Mouse (Mus musculus) limb, embryonic 14.5 days (tissue): ENCODE results near the gene Tti1. TPM values are rescaled to one million over a fixed set of nuclear protein-coding genes. Genes with fewer than 3 reads are reported as not detected.

Experiments used
- ATAC-seq: fragments of 200-750 bp; cut with Nextera tagmentation; 2 replicates; pipeline ENCODE4 v1.8.0; 2017; ENCODE audit warnings: low read depth, moderate number of reproducible peaks, moderate TSS enrichment; ENCODE audit not compliant: low FRiP score
- DNase-seq: peaks from one replicate; pipeline ENCODE4 v3.0.0-alpha.2; 2015; ENCODE audit warnings: low spot score
- H3K27ac ChIP-seq: fragments of 300-500 bp; sonication (generic); replicated peaks from 2 replicates; pipeline ENCODE4 v1.5.1; 2014; ENCODE audit warnings: low read depth, mild to moderate bottlenecking, low read length, moderate library complexity, mixed read lengths
- H3K27me3 ChIP-seq: fragments of 300-500 bp; sonication (generic); 2 replicates; pipeline ENCODE4 v1.6.1; 2014; ENCODE audit warnings: low read length, mixed read lengths; ENCODE audit not compliant: control insufficient read depth, insufficient read depth
- H3K36me3 ChIP-seq: fragments of 300-500 bp; sonication (generic); 2 replicates; pipeline ENCODE4 v1.6.1; 2014; ENCODE audit warnings: mild to moderate bottlenecking, low read length, moderate library complexity, mixed read lengths; ENCODE audit not compliant: control insufficient read depth, insufficient read depth
- H3K4me1 ChIP-seq: fragments of 300-500 bp; sonication (generic); 2 replicates; pipeline ENCODE4 v1.6.1; 2014; ENCODE audit warnings: antibody characterized with exemption, low read length, mixed read lengths; ENCODE audit not compliant: control insufficient read depth, insufficient read depth
- H3K4me2 ChIP-seq: fragments of 300-500 bp; sonication (generic); replicated peaks from 2 replicates; pipeline ENCODE4 v1.6.1; 2014; ENCODE audit warnings: low read depth, mild to moderate bottlenecking, low read length, moderate library complexity; ENCODE audit not compliant: severe bottlenecking
- H3K4me3 ChIP-seq: fragments of 300-500 bp; sonication (generic); replicated peaks from 2 replicates; pipeline ENCODE4 v1.5.1; 2014; ENCODE audit warnings: low read length
- H3K9ac ChIP-seq: fragments of 300-500 bp; sonication (generic); 2 replicates; pipeline ENCODE4 v1.6.1; 2014; ENCODE audit warnings: mild to moderate bottlenecking, low read depth, low read length, moderate library complexity; ENCODE audit not compliant: severe bottlenecking
- H3K9me3 ChIP-seq: fragments of 300-500 bp; sonication (generic); 2 replicates; pipeline ENCODE4 v1.6.1; 2016; ENCODE audit warnings: low read length; ENCODE audit not compliant: control insufficient read depth
- POLR2A ChIP-seq: fragments of 200-500 bp; IDR thresholded peaks from 2 replicates; pipeline ENCODE4 v1.8.0; 2012; ENCODE audit warnings: inconsistent platforms, mild to moderate bottlenecking, moderate library complexity, borderline replicate concordance; ENCODE audit not compliant: insufficient read depth, insufficient read length; ENCODE audit errors: extremely low read depth
- WGBS: fragments of 180-500 bp; shearing (Covaris S2); extraction: QIAGEN DNeasy Blood & Tissue Kit; methylation state at CpG from one replicate; pipeline ENCODE4 v1.1.7; 2014; 5-methylcytosine and 5-hydroxymethylcytosine counted together
- polyA plus RNA-seq, 2 experiments: library from polyadenylated mRNA; depleted of rRNA in 1 of 2; stranded (reverse) in 1 of 2; unstranded in 1 of 2; fragments of >200 nt; fragmentation: Nextera tagmentation in 1 of 2; extraction: Ambion mirVana in 1 of 2; gene quantifications; 2 replicates each; pipeline versions ENCODE4 v1.2.1 to v1.2.3; 2012 to 2014

The Tti1 gene
- polyA plus RNA-seq, 2 experiments, result 19.1 to 23.7 TPM

DNA sequence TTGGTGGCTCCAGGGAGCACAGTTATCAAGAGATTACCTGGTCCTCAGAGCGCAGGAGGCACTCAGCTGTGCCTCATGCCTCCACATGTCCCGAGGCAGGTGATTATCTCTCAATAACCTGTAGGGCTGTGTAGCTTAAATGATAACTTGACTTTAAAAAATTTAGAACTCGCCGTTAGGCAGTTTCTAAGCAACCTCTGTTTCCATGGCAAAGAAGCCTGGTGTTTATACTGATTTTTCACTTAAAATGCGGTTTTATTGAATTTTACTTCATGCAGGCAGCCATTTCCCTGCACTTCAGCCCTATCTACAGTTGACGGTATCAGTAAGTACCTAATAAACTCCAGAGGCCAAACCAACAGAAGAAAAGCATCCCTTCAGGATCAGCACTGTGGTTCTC is 42.0 kb downstream of the Tti1 start:
- H3K27me3 ChIP-seq, result no peaks in the 10 kb centered on the region
- no peak overlapping the region for H3K4me2 ChIP-seq
- DNase-seq, result no peak
- no peaks in the 10 kb centered on the region for H3K9me3 ChIP-seq
- peaks cover 18% of the 10 kb centered on the region for H3K36me3 ChIP-seq
- no peak for TF ChIP-seq POLR2A
- H3K4me1 ChIP-seq, result no peaks in the 10 kb centered on the region
- WGBS, result 83% methylated on average over 6 of the region's 6 CpGs
- H3K27ac ChIP-seq, result no peak overlapping the region
- H3K9ac ChIP-seq, result no peak overlapping the region
- no peak overlapping the region for H3K4me3 ChIP-seq
- no peak for ATAC-seq

DNA sequence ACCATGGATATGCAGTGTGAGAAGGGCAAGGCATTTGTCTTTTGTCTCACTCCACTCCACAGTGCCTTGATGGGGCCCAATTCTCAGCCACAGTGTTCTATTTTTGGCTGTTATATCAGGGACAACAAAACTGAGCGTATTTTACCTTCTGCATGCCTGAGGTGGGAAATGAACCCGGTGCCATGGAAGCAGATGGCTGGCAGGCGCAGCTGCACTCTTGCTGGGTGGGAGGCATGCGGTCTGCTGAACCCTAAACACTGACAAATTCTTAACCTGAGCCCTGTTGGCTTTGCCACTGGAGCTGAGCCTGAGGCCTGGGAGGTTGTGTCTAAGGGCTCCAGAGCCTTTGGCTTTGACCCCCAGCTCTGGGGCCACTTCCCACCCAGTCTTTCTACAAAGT is 42.6 kb downstream of the Tti1 start:
- Histone ChIP-seq H3K4me2 (no peak overlapping the region), H3K4me3 (no peak overlapping the region), H3K27ac (no peak overlapping the region), H3K9me3 (no peaks in the 10 kb centered on the region), H3K27me3 (no peaks in the 10 kb centered on the region), H3K9ac (no peak overlapping the region), H3K4me1 (no peaks in the 10 kb centered on the region), H3K36me3 (peaks cover 13% of the 10 kb centered on the region)
- 87% methylated on average over 4 of the region's 4 CpGs for WGBS
- DNase-seq (no peak), ATAC-seq (no peak)
- TF ChIP-seq POLR2A, result no peak

DNA sequence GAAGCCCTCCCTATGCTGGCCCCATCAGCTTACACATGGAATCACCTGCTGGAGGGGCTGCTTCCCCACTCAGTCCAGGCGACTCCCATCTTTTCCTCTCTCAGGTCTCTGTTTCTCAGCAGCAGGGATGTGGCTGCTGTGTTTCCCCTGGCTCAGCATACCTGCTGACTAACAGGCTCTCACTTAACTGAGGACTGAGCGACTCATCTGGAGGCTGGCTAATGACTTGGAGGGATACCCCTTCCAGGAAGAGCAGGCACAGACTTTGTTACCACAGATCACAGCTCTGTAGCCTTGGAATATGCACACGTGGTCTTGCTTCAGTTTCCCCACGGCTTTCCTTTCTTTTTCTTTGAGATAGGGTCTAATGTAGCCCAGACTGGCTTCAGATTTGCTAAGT is 45.0 kb downstream of the Tti1 start:
- Histone ChIP-seq H3K4me1 (no peaks in the 10 kb centered on the region), H3K4me2 (no peak overlapping the region), H3K4me3 (no peak overlapping the region), H3K9ac (no peak overlapping the region), H3K27ac (no peak overlapping the region), H3K27me3 (no peaks in the 10 kb centered on the region), H3K36me3 (peaks cover 10% of the 10 kb centered on the region), H3K9me3 (no peaks in the 10 kb centered on the region)
- ATAC-seq, result no peak
- WGBS, result 78% methylated on average over 4 of the region's 4 CpGs
- DNase-seq, result no peak
- TF ChIP-seq POLR2A, result no peak

DNA sequence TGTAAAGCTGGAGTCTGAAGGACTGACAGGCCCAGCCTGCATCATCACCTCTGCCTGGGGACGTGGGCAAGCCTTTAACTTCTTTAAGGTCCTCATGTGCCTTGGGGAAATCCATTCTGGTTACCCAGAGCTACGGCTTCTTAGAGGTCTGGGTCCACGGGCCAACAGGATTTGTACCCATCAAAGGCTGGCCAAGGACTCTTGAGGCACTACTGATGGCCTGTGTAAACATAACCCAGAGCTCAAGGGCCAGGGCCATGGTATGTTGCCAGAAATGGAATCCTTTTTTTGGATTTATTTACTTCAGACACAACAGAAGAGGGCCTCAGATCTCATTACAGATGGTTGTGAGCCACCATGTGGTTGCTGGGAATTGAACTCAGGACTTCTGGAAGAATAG is 45.5 kb downstream of the Tti1 start:
- no peak overlapping the region for H3K4me3 ChIP-seq
- no peaks in the 10 kb centered on the region for H3K9me3 ChIP-seq
- no peak overlapping the region for H3K27ac ChIP-seq
- 81% methylated on average over 3 of the region's 3 CpGs for WGBS
- no peak overlapping the region for H3K4me2 ChIP-seq
- TF ChIP-seq POLR2A, result no peak
- ATAC-seq, result no peak
- no peaks in the 10 kb centered on the region for H3K27me3 ChIP-seq
- peaks cover 10% of the 10 kb centered on the region for H3K36me3 ChIP-seq
- no peak overlapping the region for H3K9ac ChIP-seq
- no peaks in the 10 kb centered on the region for H3K4me1 ChIP-seq
- no peak for DNase-seq

DNA sequence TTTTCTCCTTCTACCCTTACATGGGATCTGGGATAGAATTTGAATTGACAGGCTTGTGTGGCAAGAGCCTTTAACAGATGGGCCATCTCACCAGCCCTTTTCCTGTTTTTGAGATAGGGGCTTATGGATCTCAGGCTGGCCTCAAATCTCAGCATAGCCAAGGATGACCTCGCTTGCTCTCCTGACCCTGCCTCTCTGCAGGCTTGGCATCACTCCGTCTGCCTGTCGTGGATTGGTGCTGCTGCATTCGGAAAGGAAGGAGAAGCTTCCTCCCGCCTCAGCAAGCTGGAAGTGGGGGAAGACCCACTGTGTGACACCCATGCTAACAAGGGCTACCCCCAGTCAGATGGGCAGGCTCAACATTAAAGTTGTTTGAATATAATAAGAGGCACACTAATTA is 49.0 kb downstream of the Tti1 start:
- TF ChIP-seq POLR2A, result no peak
- no peak overlapping the region for H3K4me3 ChIP-seq
- no peak overlapping the region for H3K4me2 ChIP-seq
- H3K36me3 ChIP-seq, result peaks cover 6% of the 10 kb centered on the region
- H3K27me3 ChIP-seq, result no peaks in the 10 kb centered on the region; the same call in 1 of the 2 replicates
- H3K9ac ChIP-seq, result no peak overlapping the region
- H3K9me3 ChIP-seq, result no peaks in the 10 kb centered on the region
- no peak overlapping the region for H3K27ac ChIP-seq
- DNase-seq (no peak), ATAC-seq (no peak)
- peaks cover 14% of the 10 kb centered on the region for H3K4me1 ChIP-seq
- 76% methylated on average over 5 of the region's 5 CpGs for WGBS

DNA sequence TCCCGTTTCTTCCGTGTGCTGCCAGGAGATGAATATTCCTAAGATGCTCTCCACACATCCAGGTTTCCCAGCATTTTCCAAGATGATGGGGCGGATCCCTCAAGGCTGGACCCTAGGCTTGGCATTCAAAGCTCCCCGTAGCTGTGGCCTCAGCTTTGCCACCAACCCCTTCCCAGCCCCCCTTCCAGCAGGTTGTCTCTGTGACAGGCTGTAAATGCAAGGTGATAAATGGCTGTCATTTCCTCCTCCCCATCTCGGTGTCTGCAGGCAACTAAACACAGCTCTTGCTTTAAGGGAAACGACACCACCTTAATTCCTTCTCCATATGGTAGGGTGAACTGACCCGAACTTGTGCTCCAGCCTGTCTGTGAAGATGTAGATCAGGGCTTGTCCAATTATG is 52.6 kb downstream of the Tti1 start:
- peak overlapping the region; percentile 26; the same call in 1 of the 2 replicates for H3K4me2 ChIP-seq
- no peak for TF ChIP-seq POLR2A
- no peaks in the 10 kb centered on the region for H3K36me3 ChIP-seq
- no peak overlapping the region for H3K4me3 ChIP-seq
- DNase-seq (no peak), ATAC-seq (no peak)
- H3K4me1 ChIP-seq, result peaks cover 14% of the 10 kb centered on the region
- no peaks in the 10 kb centered on the region; the same call in 1 of the 2 replicates for H3K27me3 ChIP-seq
- H3K27ac ChIP-seq, result no peak overlapping the region
- WGBS, result 0% methylated on average over 7 of the region's 7 CpGs
- no peaks in the 10 kb centered on the region for H3K9me3 ChIP-seq
- H3K9ac ChIP-seq, result no peak overlapping the region
